Mouse (Mus musculus): ENCODE results near the gene Ophn1. TPM values are rescaled to one million over a fixed set of nuclear protein-coding genes. Genes with fewer than 3 reads are reported as not detected.

Gene Ophn1
- polyA plus RNA-seq, 1 experiment from 2014 or later: 16.0 TPM

GRCm38 (mm10) chrX:98707766-98708165 lies 183.1 kb downstream of the Ophn1 start:
- Histone ChIP-seq H3K27ac (ENCODE audit: low read length) (no peak overlapping the region), H3K36me3 (ENCODE audit: insufficient read depth, low read length) (no peaks in the 10 kb centered on the region), H3K9ac (replicated peaks; ENCODE audit: low read length) (no peak overlapping the region), H3K27me3 (ENCODE audit: insufficient read depth, low read length) (no peaks in the 10 kb centered on the region; the same call in 1 of the 2 replicates), H3K9me3 (ENCODE audit: low read length) (no peaks in the 10 kb centered on the region), H3K4me3 (ENCODE audit: low read length) (no peak overlapping the region), H3K4me1 (ENCODE audit: insufficient read depth, low read length) (no peaks in the 10 kb centered on the region), H3K4me2 (replicated peaks; ENCODE audit: low read depth, low read length) (no peak overlapping the region)
- no peak for ATAC-seq (ENCODE audit: low FRiP score, low TSS enrichment)

- Histone ChIP-seq H3K9ac (replicated peaks; ENCODE audit: low read length) (no peak overlapping the region), H3K36me3 (ENCODE audit: insufficient read depth, low read length) (no peaks in the 10 kb centered on the region), H3K4me3 (ENCODE audit: low read length) (no peak overlapping the region), H3K4me1 (ENCODE audit: insufficient read depth, low read length) (no peaks in the 10 kb centered on the region), H3K27me3 (ENCODE audit: insufficient read depth, low read length) (no peaks in the 10 kb centered on the region; the same call in 1 of the 2 replicates), H3K27ac (ENCODE audit: low read length) (no peak overlapping the region), H3K9me3 (ENCODE audit: low read length) (no peaks in the 10 kb centered on the region), H3K4me2 (replicated peaks; ENCODE audit: low read depth, low read length) (no peak overlapping the region)
- 31% methylated on average over 4 of the region's 4 CpGs for WGBS
- ATAC-seq (ENCODE audit: low FRiP score, low TSS enrichment): no peak
Observed at GRCm38 (mm10) chrX:98701635-98702034, 189.2 kb downstream of the Ophn1 start.

GRCm38 (mm10) chrX:98682603-98683002 lies 208.2 kb downstream of the Ophn1 start:
- Histone ChIP-seq H3K4me3 (ENCODE audit: low read length) (no peak overlapping the region), H3K4me2 (replicated peaks; ENCODE audit: low read depth, low read length) (no peak overlapping the region), H3K4me1 (ENCODE audit: insufficient read depth, low read length) (no peaks in the 10 kb centered on the region), H3K36me3 (ENCODE audit: insufficient read depth, low read length) (no peaks in the 10 kb centered on the region), H3K9ac (replicated peaks; ENCODE audit: low read length) (no peak overlapping the region), H3K27me3 (ENCODE audit: insufficient read depth, low read length) (no peaks in the 10 kb centered on the region; the same call in 1 of the 2 replicates), H3K27ac (ENCODE audit: low read length) (no peak overlapping the region), H3K9me3 (ENCODE audit: low read length) (no peaks in the 10 kb centered on the region)
- no peak for ATAC-seq (ENCODE audit: low FRiP score, low TSS enrichment)

GRCm38 (mm10) chrX:98681281-98681680 lies 209.5 kb downstream of the Ophn1 start:
- no peaks in the 10 kb centered on the region; the same call in 1 of the 2 replicates for H3K27me3 ChIP-seq (ENCODE audit: insufficient read depth, low read length)
- no peaks in the 10 kb centered on the region for H3K4me1 ChIP-seq (ENCODE audit: insufficient read depth, low read length)
- H3K9me3 ChIP-seq (ENCODE audit: low read length): no peaks in the 10 kb centered on the region
- H3K4me3 ChIP-seq (ENCODE audit: low read length): no peak overlapping the region
- H3K36me3 ChIP-seq (ENCODE audit: insufficient read depth, low read length): no peaks in the 10 kb centered on the region
- WGBS: 70% methylated on average over 2 of the region's 2 CpGs
- H3K9ac ChIP-seq (replicated peaks; ENCODE audit: low read length): no peak overlapping the region
- H3K4me2 ChIP-seq (replicated peaks; ENCODE audit: low read depth, low read length): no peak overlapping the region
- no peak overlapping the region for H3K27ac ChIP-seq (ENCODE audit: low read length)
- no peak for ATAC-seq (ENCODE audit: low FRiP score, low TSS enrichment)

- H3K9ac ChIP-seq (replicated peaks; ENCODE audit: low read length): no peak overlapping the region
- H3K9me3 ChIP-seq (ENCODE audit: low read length): no peaks in the 10 kb centered on the region
- H3K4me2 ChIP-seq (replicated peaks; ENCODE audit: low read depth, low read length): no peak overlapping the region
- H3K27ac ChIP-seq (ENCODE audit: low read length): no peak overlapping the region
- no peak overlapping the region for H3K4me3 ChIP-seq (ENCODE audit: low read length)
- no peaks in the 10 kb centered on the region for H3K27me3 ChIP-seq (ENCODE audit: insufficient read depth, low read length)
- no peaks in the 10 kb centered on the region for H3K4me1 ChIP-seq (ENCODE audit: insufficient read depth, low read length)
- ATAC-seq (ENCODE audit: low FRiP score, low TSS enrichment): no peak
- H3K36me3 ChIP-seq (ENCODE audit: insufficient read depth, low read length): no peaks in the 10 kb centered on the region
Observed at GRCm38 (mm10) chrX:98670988-98671387, 219.8 kb downstream of the Ophn1 start.

GRCm38 (mm10) chrX:98651431-98651830 lies 239.4 kb downstream of the Ophn1 start:
- no peak for ATAC-seq (ENCODE audit: low FRiP score, low TSS enrichment)
- no peaks in the 10 kb centered on the region for H3K4me1 ChIP-seq (ENCODE audit: insufficient read depth, low read length)

GRCm38 (mm10) chrX:98628666-98629404 lies 262.0 kb downstream of the Ophn1 start:
- WGBS: 77% methylated on average over 3 of the region's 3 CpGs
- Histone ChIP-seq H3K9me3 (ENCODE audit: low read length) (no peaks in the 10 kb centered on the region), H3K36me3 (ENCODE audit: insufficient read depth, low read length) (no peaks in the 10 kb centered on the region), H3K4me1 (ENCODE audit: insufficient read depth, low read length) (no peaks in the 10 kb centered on the region), H3K4me2 (replicated peaks; ENCODE audit: low read depth, low read length) (no peak overlapping the region), H3K27ac (ENCODE audit: low read length) (no peak overlapping the region), H3K27me3 (ENCODE audit: insufficient read depth, low read length) (no peaks in the 10 kb centered on the region; the same call in 1 of the 2 replicates), H3K9ac (replicated peaks; ENCODE audit: low read length) (no peak overlapping the region), H3K4me3 (ENCODE audit: low read length) (no peak overlapping the region)
- no peak for ATAC-seq (ENCODE audit: low FRiP score, low TSS enrichment)

More at GRCm38 (mm10) chrX:98651431-98651830, 239.4 kb downstream of the Ophn1 start:
- Histone ChIP-seq H3K9me3 (ENCODE audit: low read length) (no peaks in the 10 kb centered on the region), H3K27ac (ENCODE audit: low read length) (no peak overlapping the region), H3K27me3 (ENCODE audit: insufficient read depth, low read length) (no peaks in the 10 kb centered on the region; the same call in 1 of the 2 replicates), H3K4me2 (replicated peaks; ENCODE audit: low read depth, low read length) (no peak overlapping the region), H3K4me3 (ENCODE audit: low read length) (no peak overlapping the region), H3K36me3 (ENCODE audit: insufficient read depth, low read length) (no peaks in the 10 kb centered on the region), H3K9ac (replicated peaks; ENCODE audit: low read length) (no peak overlapping the region)

GRCm38 (mm10) chrX:98618865-98619264 lies 272.0 kb downstream of the Ophn1 start:
- no peak for ATAC-seq (ENCODE audit: low FRiP score, low TSS enrichment)
- no peak overlapping the region for H3K9ac ChIP-seq (replicated peaks; ENCODE audit: low read length)
- 2% methylated on average over 2 of the region's 2 CpGs for WGBS
- no peak overlapping the region for H3K4me3 ChIP-seq (ENCODE audit: low read length)
- no peaks in the 10 kb centered on the region for H3K9me3 ChIP-seq (ENCODE audit: low read length)
- no peak overlapping the region for H3K27ac ChIP-seq (ENCODE audit: low read length)
- no peaks in the 10 kb centered on the region for H3K36me3 ChIP-seq (ENCODE audit: insufficient read depth, low read length)
- no peaks in the 10 kb centered on the region for H3K4me1 ChIP-seq (ENCODE audit: insufficient read depth, low read length)
- no peak overlapping the region for H3K4me2 ChIP-seq (replicated peaks; ENCODE audit: low read depth, low read length)
- no peaks in the 10 kb centered on the region for H3K27me3 ChIP-seq (ENCODE audit: insufficient read depth, low read length)

GRCm38 (mm10) chrX:98617426-98617825 lies 273.4 kb downstream of the Ophn1 start:
- Histone ChIP-seq H3K9ac (replicated peaks; ENCODE audit: low read length) (no peak overlapping the region), H3K36me3 (ENCODE audit: insufficient read depth, low read length) (no peaks in the 10 kb centered on the region), H3K4me1 (ENCODE audit: insufficient read depth, low read length) (no peaks in the 10 kb centered on the region), H3K4me3 (ENCODE audit: low read length) (no peak overlapping the region), H3K27ac (ENCODE audit: low read length) (no peak overlapping the region), H3K4me2 (replicated peaks; ENCODE audit: low read depth, low read length) (no peak overlapping the region), H3K27me3 (ENCODE audit: insufficient read depth, low read length) (no peaks in the 10 kb centered on the region), H3K9me3 (ENCODE audit: low read length) (no peaks in the 10 kb centered on the region)
- WGBS: 59% methylated on average over 4 of the region's 4 CpGs
- no peak for ATAC-seq (ENCODE audit: low FRiP score, low TSS enrichment)

- H3K9me3 ChIP-seq (ENCODE audit: low read length): no peaks in the 10 kb centered on the region
- H3K27ac ChIP-seq (ENCODE audit: low read length): no peak overlapping the region
- H3K4me2 ChIP-seq (replicated peaks; ENCODE audit: low read depth, low read length): no peak overlapping the region
- peak; percentile 39; the same call in 1 of the 2 replicates for ATAC-seq (ENCODE audit: low FRiP score, low TSS enrichment)
- H3K4me1 ChIP-seq (ENCODE audit: insufficient read depth, low read length): no peaks in the 10 kb centered on the region
- no peak overlapping the region for H3K4me3 ChIP-seq (ENCODE audit: low read length)
- peaks cover 2% of the 10 kb centered on the region; the same call in 1 of the 2 replicates for H3K27me3 ChIP-seq (ENCODE audit: insufficient read depth, low read length)
- H3K9ac ChIP-seq (replicated peaks; ENCODE audit: low read length): no peak overlapping the region
- no peaks in the 10 kb centered on the region for H3K36me3 ChIP-seq (ENCODE audit: insufficient read depth, low read length)
Observed at GRCm38 (mm10) chrX:98574201-98574600, 316.6 kb downstream of the Ophn1 start.
